Mouse (Mus musculus) brain, embryonic 14.5 days (tissue): Measurements from ENCODE around the gene Clec2g.

Source experiments
- CTCF ChIP-seq: fragments of 200-500 bp; IDR thresholded peaks from 2 replicates; pipeline ENCODE4 v1.5.1; 2012; ENCODE audit warnings: inconsistent platforms, mild to moderate bottlenecking, moderate library complexity, borderline replicate concordance; ENCODE audit not compliant: insufficient read depth, insufficient read length; ENCODE audit errors: extremely low read depth
- POLR2A ChIP-seq: fragments of 200-500 bp; IDR thresholded peaks from 2 replicates; pipeline ENCODE4 v1.6.1; 2012; ENCODE audit warnings: mild to moderate bottlenecking, inconsistent platforms, borderline replicate concordance; ENCODE audit not compliant: poor library complexity, insufficient read depth, insufficient read length, severe bottlenecking; ENCODE audit errors: extremely low read depth

DNA sequence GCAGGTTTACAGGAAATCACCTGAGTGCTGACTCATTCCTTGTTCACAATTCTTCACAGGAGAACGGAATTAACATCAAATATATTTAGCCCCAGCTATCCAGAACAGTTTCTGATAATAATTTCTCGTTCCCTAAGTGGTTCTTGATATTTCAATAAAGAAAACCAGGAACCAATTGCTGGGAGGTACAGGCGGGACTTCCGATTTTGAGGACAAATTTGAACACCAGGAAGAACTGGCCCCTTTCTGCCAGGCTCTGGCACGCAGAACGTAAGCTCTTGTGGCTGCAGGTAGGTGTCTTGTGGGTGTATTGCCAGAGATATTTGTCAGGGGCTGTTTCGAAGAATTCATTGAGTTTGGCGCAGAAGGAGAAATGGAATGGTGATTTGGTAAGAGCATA is 74.4 kb downstream of the Clec2g start:
- TF ChIP-seq CTCF (no peak), POLR2A (no peak)
